ENCODE assay signal across 9 mouse cellular contexts in genomic region chr6:39527337-39527784, GRCm38 (mm10). TPM values are rescaled to one million over a fixed set of nuclear protein-coding genes. Genes with fewer than 3 reads are reported as not detected.
DNase-seq lines count a peak whose midpoint lies in the region; ATAC-seq and TF ChIP-seq lines count a peak whose summit lies in the region.
"Had no signal": no experiment of that assay in that cellular context is flagged by ENCODE, and none has a peak within 500 bp of the region (broad histone marks: within the 10 kb centered on the region; RNA-seq: fewer than 3 reads in every experiment).

No protein-coding gene starts in this region.

- no peak for TF ChIP-seq CTCF in olfactory bulb, adult 2 months (IDR thresholded peaks at IDR 0.05; ENCODE audit: insufficient read depth, low read depth, low read length)

- peaks cover 31% of the 10 kb centered on the region for H3K4me1 ChIP-seq in midbrain, embryonic 13.5 days (replicated peaks)
- H3K4me1 ChIP-seq in midbrain, embryonic 10.5 days, result peaks cover 24% of the 10 kb centered on the region
- H3K4me1 ChIP-seq in hindbrain, embryonic 15.5 days (replicated peaks), result peaks cover 27% of the 10 kb centered on the region
- H3K4me1 ChIP-seq in olfactory bulb, adult 2 months (ENCODE audit: control insufficient read depth, insufficient read depth, low read length), result peaks cover 17% of the 10 kb centered on the region

- no peak for TF ChIP-seq POLR2A in olfactory bulb, adult 2 months (IDR thresholded peaks at IDR 0.05; ENCODE audit: insufficient read depth, low read depth, low read length)

- no peak overlapping the region for H3K4me2 ChIP-seq in midbrain, embryonic 13.5 days (replicated peaks)
- H3K4me2 ChIP-seq in hindbrain, embryonic 15.5 days, result no peak overlapping the region

- H3K4me3 ChIP-seq in midbrain, embryonic 13.5 days (replicated peaks), result no peak overlapping the region
- no peak overlapping the region for H3K4me3 ChIP-seq in midbrain, embryonic 10.5 days
- H3K4me3 ChIP-seq in hindbrain, embryonic 15.5 days, result no peak overlapping the region
- H3K4me3 ChIP-seq in olfactory bulb, adult 2 months (ENCODE audit: insufficient read depth, low read depth, low read length), result no peak overlapping the region

- H3K27ac ChIP-seq in midbrain, embryonic 13.5 days, result peak overlapping the region; percentile 74
- H3K27ac ChIP-seq in midbrain, embryonic 10.5 days (replicated peaks), result no peak overlapping the region
- H3K27ac ChIP-seq in hindbrain, embryonic 15.5 days (replicated peaks), result peak overlapping the region; percentile 86
- H3K27ac ChIP-seq in olfactory bulb, adult 2 months (ENCODE audit: insufficient read depth, low read depth, low read length), result peak overlapping the region; percentile 67; the same call in 1 of the 2 replicates

- H3K9me3 ChIP-seq in midbrain, embryonic 13.5 days, result no peaks in the 10 kb centered on the region
- H3K9me3 ChIP-seq in midbrain, embryonic 10.5 days (replicated peaks), result no peaks in the 10 kb centered on the region
- H3K9me3 ChIP-seq in hindbrain, embryonic 15.5 days, result no peaks in the 10 kb centered on the region

- DNase-seq in cerebellum, postnatal 10 days, result peak; percentile 39 to 52
- no peak for DNase-seq in cerebellum, adult 8-10 months
- DNase-seq in midbrain, embryonic 10.5 days (ENCODE audit: low spot score), result no peak
- DNase-seq: thymus, adult 2 months had no signal

- peaks cover 13% of the 10 kb centered on the region for H3K36me3 ChIP-seq in midbrain, embryonic 13.5 days
- H3K36me3 ChIP-seq in midbrain, embryonic 10.5 days, result peaks cover 46% of the 10 kb centered on the region
- H3K36me3 ChIP-seq in hindbrain, embryonic 15.5 days, result peaks cover 5% of the 10 kb centered on the region; the same call in 1 of the 2 replicates

- WGBS in midbrain, embryonic 13.5 days, result 85% methylated on average over 7 of the region's 7 CpGs
- WGBS in midbrain, embryonic 10.5 days, result 89% methylated on average over 7 of the region's 7 CpGs
- 80% methylated on average over 7 of the region's 7 CpGs for WGBS in hindbrain, embryonic 15.5 days
- WGBS in olfactory bulb, adult 2 months, result 75% methylated on average over 7 of the region's 7 CpGs

- ATAC-seq in midbrain, embryonic 13.5 days, result no peak
- no peak for ATAC-seq in hindbrain, embryonic 15.5 days (ENCODE audit: low FRiP score, low read depth)
- ATAC-seq in inflammation-experienced regulatory T-cells, adult 6 months, result no peak
- no peak for ATAC-seq in activated CD4-positive, CD25-positive, alpha-beta regulatory T cell, adult 4 months

- H3K27me3 ChIP-seq in midbrain, embryonic 13.5 days, result no peaks in the 10 kb centered on the region
- H3K27me3 ChIP-seq in midbrain, embryonic 10.5 days (ENCODE audit: low read depth, poor library complexity, severe bottlenecking), result no peaks in the 10 kb centered on the region
- H3K27me3 ChIP-seq in hindbrain, embryonic 15.5 days, result no peaks in the 10 kb centered on the region

- H3K9ac ChIP-seq in midbrain, embryonic 13.5 days (replicated peaks), result no peak overlapping the region
- H3K9ac ChIP-seq in hindbrain, embryonic 15.5 days, result no peak overlapping the region

RNA-seq across cellular contexts. Expression of gene Dennd2a, which starts 30.3 kb away (rescaled TPM):
- 32.3 and 38.5 TPM in 2 replicates for polyA plus RNA-seq in midbrain, embryonic 13.5 days (2015; fragmentation: Nextera tagmentation; extraction: Ambion mirVana)
- 42.3 and 50.6 TPM in 2 replicates for polyA plus RNA-seq in midbrain, embryonic 10.5 days (2016; fragmentation: Nextera tagmentation; extraction: Ambion mirVana)
- 18.7 and 25.1 TPM in 2 replicates for polyA plus RNA-seq in hindbrain, embryonic 15.5 days (2015; fragmentation: Nextera tagmentation; extraction: Ambion mirVana)
- not detected in 2 replicates for polyA plus RNA-seq in olfactory bulb, adult 2 months (2012; ENCODE audit: insufficient read depth, insufficient read length, low replicate concordance, missing spikeins)
- under 1 TPM in 1 of 3 experiments, not detected in 2; 0.42 TPM for polyA plus RNA-seq in inflammation-experienced regulatory T-cells, adult 6 months (2017; shearing (Covaris generic))
- 1 to 10 TPM in 1 of 2 experiments, not detected in 1; 1.3 TPM for polyA plus RNA-seq in activated CD4-positive, CD25-positive, alpha-beta regulatory T cell, adult 4 months (2017; shearing (Covaris generic))

RNA-seq across cellular contexts. Expression of gene Adck2, which starts 46.3 kb away (rescaled TPM):
- 41.8 and 45.7 TPM in 2 replicates for polyA plus RNA-seq in midbrain, embryonic 13.5 days (2015; fragmentation: Nextera tagmentation; extraction: Ambion mirVana)
- polyA plus RNA-seq in midbrain, embryonic 10.5 days (2016; fragmentation: Nextera tagmentation; extraction: Ambion mirVana), result 26.6 and 28.4 TPM in 2 replicates
- 41.3 and 47.1 TPM in 2 replicates for polyA plus RNA-seq in hindbrain, embryonic 15.5 days (2015; fragmentation: Nextera tagmentation; extraction: Ambion mirVana)
- not detected in 2 replicates for polyA plus RNA-seq in olfactory bulb, adult 2 months (2012; ENCODE audit: insufficient read depth, insufficient read length, low replicate concordance, missing spikeins)
- 10 to 100 TPM; 23.2 to 43.1 (median 30.5) TPM for polyA plus RNA-seq in inflammation-experienced regulatory T-cells, adult 6 months (2017; shearing (Covaris generic))
- polyA plus RNA-seq in activated CD4-positive, CD25-positive, alpha-beta regulatory T cell, adult 4 months (2017; shearing (Covaris generic)), result 10 to 100 TPM; 21.6 to 27.7 TPM

RNA-seq across cellular contexts. Expression of gene Gm42420, which starts 58.2 kb away (rescaled TPM):
- polyA plus RNA-seq in midbrain, embryonic 13.5 days (2015; fragmentation: Nextera tagmentation; extraction: Ambion mirVana), result 0.85 and 1.6 TPM in 2 replicates
- 0.57 and 1.3 TPM in 2 replicates for polyA plus RNA-seq in midbrain, embryonic 10.5 days (2016; fragmentation: Nextera tagmentation; extraction: Ambion mirVana)
- polyA plus RNA-seq in hindbrain, embryonic 15.5 days (2015; fragmentation: Nextera tagmentation; extraction: Ambion mirVana), result 0.59 and 3.5 TPM in 2 replicates
- polyA plus RNA-seq in olfactory bulb, adult 2 months (2012; ENCODE audit: insufficient read depth, insufficient read length, low replicate concordance, missing spikeins), result not detected in 2 replicates
- polyA plus RNA-seq in inflammation-experienced regulatory T-cells, adult 6 months (2017; shearing (Covaris generic)), result not detected
- 1 to 10 TPM in 1 of 2 experiments, not detected in 1; 2.4 TPM for polyA plus RNA-seq in activated CD4-positive, CD25-positive, alpha-beta regulatory T cell, adult 4 months (2017; shearing (Covaris generic))

Comparison
In these comparisons a context has a peak if more than half of its experiments do, and no peak if none do; other contexts are left out.
1. DNase-seq: peak in cerebellum, postnatal 10 days (2 of 2); none in cerebellum, adult 8-10 months (single experiment) and midbrain, embryonic 10.5 days (single experiment).
2. RNA of gene Adck2, which starts 46.3 kb away (polyA plus RNA-seq): 41.3 to 47.1 TPM in hindbrain, embryonic 15.5 days, 41.8 to 45.7 TPM in midbrain, embryonic 13.5 days, 23.2 to 43.1 TPM in inflammation-experienced regulatory T-cells, adult 6 months, 21.6 to 27.7 TPM in activated CD4-positive, CD25-positive, alpha-beta regulatory T cell, adult 4 months and 26.6 to 28.4 TPM in midbrain, embryonic 10.5 days; not detected in olfactory bulb, adult 2 months; every median in the first group is over 10 times any median in the second.